Mouse (Mus musculus): ENCODE measurements at regions not wholly inside any gene's neighbourhood (a gene's known extent, or its start where the extent isn't known, plus 50 kb on each side); places are given as distances from the start of the nearest gene placed in this dataset.

GRCm38 (mm10) chr6:144864026-144864425 lies 82.2 kb upstream of the Sox5 start:
- TF ChIP-seq CTCF (IDR thresholded peaks at IDR 0.05): no peak
- intact Hi-C loops (cut with DNase I): no loop called here
- Histone ChIP-seq H3K4me3 (no peak overlapping the region), H3K27ac (no peak overlapping the region)
- no peak for DNase-seq

GRCm38 (mm10) chr6:144863430-144863994 lies 81.7 kb upstream of the Sox5 start:
- intact Hi-C loops (cut with DNase I): no loop called here
- TF ChIP-seq CTCF (IDR thresholded peaks at IDR 0.05): no peak
- Histone ChIP-seq H3K27ac (no peak overlapping the region), H3K4me3 (no peak overlapping the region)
- DNase-seq: no peak

DNA sequence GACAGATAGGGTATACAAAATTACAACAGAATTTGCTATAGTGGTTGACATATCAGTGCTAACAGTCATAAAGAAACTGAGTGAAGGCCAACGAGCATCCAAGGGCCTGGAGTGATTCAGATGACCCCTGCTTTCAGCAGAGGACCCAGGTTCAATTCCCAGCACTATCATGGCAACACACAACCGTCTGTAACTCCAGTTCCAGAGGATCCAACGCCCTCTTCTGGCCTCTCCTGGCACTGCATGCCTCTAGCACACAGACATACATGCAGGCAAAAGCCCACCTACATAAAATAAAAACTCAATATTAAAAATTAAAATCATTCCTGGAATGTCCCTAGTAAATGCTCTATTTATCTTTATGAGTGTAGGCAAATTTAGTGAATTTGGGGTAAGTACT lies 59.7 kb upstream of the Sox5 start:
- intact Hi-C loops (cut with DNase I): no loop called here
- no peak for DNase-seq
- H3K27ac ChIP-seq: no peak overlapping the region
- H3K4me3 ChIP-seq: no peak overlapping the region
- TF ChIP-seq CTCF (IDR thresholded peaks at IDR 0.05): no peak

DNA sequence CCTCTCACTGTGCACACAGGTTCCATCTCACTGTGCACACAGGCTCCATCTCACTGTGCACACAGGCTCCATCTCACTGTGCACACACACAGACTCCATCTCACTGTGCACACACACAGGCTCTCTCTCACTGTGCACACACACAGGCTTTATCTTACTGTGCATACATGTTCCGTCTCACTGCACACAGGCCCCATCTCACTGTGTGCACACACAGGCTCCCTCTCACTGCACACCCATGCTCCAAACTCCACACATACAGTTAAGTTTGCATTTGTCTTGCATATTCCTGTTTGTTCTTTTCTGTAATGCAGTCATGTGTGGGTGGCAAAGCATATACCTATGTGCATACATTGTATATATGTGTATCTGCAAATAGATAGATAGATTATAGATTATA lies 57.6 kb upstream of the Sox5 start:
- no peak for TF ChIP-seq CTCF (IDR thresholded peaks at IDR 0.05)
- H3K27ac ChIP-seq: no peak overlapping the region
- DNase-seq: no peak
- intact Hi-C loops (cut with DNase I): no loop called here
- no peak overlapping the region for H3K4me3 ChIP-seq

GRCm38 (mm10) chr6:144834323-144835183 lies 52.8 kb upstream of the Sox5 start:
- no peak for TF ChIP-seq CTCF (IDR thresholded peaks at IDR 0.05)
- H3K27ac ChIP-seq: no peak overlapping the region
- no peak for DNase-seq
- H3K4me3 ChIP-seq: no peak overlapping the region
- intact Hi-C loops (cut with DNase I): no loop called here

All from gastrocnemius, adult 2 months (tissue).